Mouse (Mus musculus): ENCODE measurements at regions not wholly inside any gene's neighbourhood (a gene's known extent, or its start where the extent isn't known, plus 50 kb on each side); places are given as distances from the start of the nearest gene placed in this dataset.

GRCm38 (mm10) chr15:11533002-11533610 is 133.6 kb upstream of the Tars start:
- Histone ChIP-seq H3K4me1 (ENCODE audit: control insufficient read depth, insufficient read depth, low read length) (no peaks in the 10 kb centered on the region; the same call in 1 of the 2 replicates), H3K4me3 (ENCODE audit: low read depth, low read length) (no peak overlapping the region), H3K27ac (ENCODE audit: low read depth, low read length) (no peak overlapping the region), H3K9ac (ENCODE audit: low read length) (no peak overlapping the region), H3K9me3 (replicated peaks; ENCODE audit: control insufficient read depth, low read length) (no peaks in the 10 kb centered on the region), H3K27me3 (replicated peaks; ENCODE audit: control insufficient read depth, insufficient read depth, low read length) (no peaks in the 10 kb centered on the region), H3K36me3 (ENCODE audit: control insufficient read depth, insufficient read depth, low read length) (no peaks in the 10 kb centered on the region), H3K4me2 (ENCODE audit: low read length) (no peak overlapping the region)
- DNase-seq (ENCODE audit: low spot score): no peak
- 92% methylated on average over 10 of the region's 10 CpGs for WGBS
- no peak for ATAC-seq

GRCm38 (mm10) chr15:11532536-11532935 is 133.1 kb upstream of the Tars start:
- H3K27me3 ChIP-seq (replicated peaks; ENCODE audit: control insufficient read depth, insufficient read depth, low read length): no peaks in the 10 kb centered on the region
- no peak overlapping the region for H3K4me3 ChIP-seq (ENCODE audit: low read depth, low read length)
- DNase-seq (ENCODE audit: low spot score): no peak
- no peak overlapping the region for H3K27ac ChIP-seq (ENCODE audit: low read depth, low read length)
- no peak overlapping the region for H3K9ac ChIP-seq (ENCODE audit: low read length)
- no peaks in the 10 kb centered on the region for H3K9me3 ChIP-seq (replicated peaks; ENCODE audit: control insufficient read depth, low read length)
- no peaks in the 10 kb centered on the region; the same call in 1 of the 2 replicates for H3K4me1 ChIP-seq (ENCODE audit: control insufficient read depth, insufficient read depth, low read length)
- no peak overlapping the region for H3K4me2 ChIP-seq (ENCODE audit: low read length)
- H3K36me3 ChIP-seq (ENCODE audit: control insufficient read depth, insufficient read depth, low read length): no peaks in the 10 kb centered on the region
- ATAC-seq: no peak
- WGBS: 84% methylated on average over 9 of the region's 9 CpGs

GRCm38 (mm10) chr15:11529819-11530810 is 130.7 kb upstream of the Tars start:
- no peak overlapping the region for H3K4me2 ChIP-seq (ENCODE audit: low read length)
- H3K4me1 ChIP-seq (ENCODE audit: control insufficient read depth, insufficient read depth, low read length): no peaks in the 10 kb centered on the region; the same call in 1 of the 2 replicates
- no peak overlapping the region for H3K27ac ChIP-seq (ENCODE audit: low read depth, low read length)
- H3K9ac ChIP-seq (ENCODE audit: low read length): no peak overlapping the region
- no peaks in the 10 kb centered on the region for H3K27me3 ChIP-seq (replicated peaks; ENCODE audit: control insufficient read depth, insufficient read depth, low read length)
- no peaks in the 10 kb centered on the region for H3K9me3 ChIP-seq (replicated peaks; ENCODE audit: control insufficient read depth, low read length)
- H3K36me3 ChIP-seq (ENCODE audit: control insufficient read depth, insufficient read depth, low read length): no peaks in the 10 kb centered on the region
- H3K4me3 ChIP-seq (ENCODE audit: low read depth, low read length): no peak overlapping the region
- DNase-seq (ENCODE audit: low spot score) (peak; percentile 66), ATAC-seq (peak; percentile 82)
- WGBS: 7% methylated on average over 8 of the region's 8 CpGs

- WGBS: 89% methylated on average over 5 of the region's 5 CpGs
- ATAC-seq (no peak), DNase-seq (ENCODE audit: low spot score) (no peak)
- H3K27me3 ChIP-seq (replicated peaks; ENCODE audit: control insufficient read depth, insufficient read depth, low read length): no peaks in the 10 kb centered on the region
- no peak overlapping the region for H3K9ac ChIP-seq (ENCODE audit: low read length)
- H3K4me3 ChIP-seq (ENCODE audit: low read depth, low read length): no peak overlapping the region
- H3K4me2 ChIP-seq (ENCODE audit: low read length): no peak overlapping the region
- H3K27ac ChIP-seq (ENCODE audit: low read depth, low read length): no peak overlapping the region
- H3K9me3 ChIP-seq (replicated peaks; ENCODE audit: control insufficient read depth, low read length): no peaks in the 10 kb centered on the region
- H3K36me3 ChIP-seq (ENCODE audit: control insufficient read depth, insufficient read depth, low read length): no peaks in the 10 kb centered on the region
- no peaks in the 10 kb centered on the region for H3K4me1 ChIP-seq (ENCODE audit: control insufficient read depth, insufficient read depth, low read length)
These were observed 125.1 kb upstream of the Tars start for GRCm38 (mm10) chr15:11524337-11525106.

GRCm38 (mm10) chr15:11518565-11518964 is 119.1 kb upstream of the Tars start:
- H3K9me3 ChIP-seq (replicated peaks; ENCODE audit: control insufficient read depth, low read length): no peaks in the 10 kb centered on the region
- H3K4me1 ChIP-seq (ENCODE audit: control insufficient read depth, insufficient read depth, low read length): no peaks in the 10 kb centered on the region
- ATAC-seq (no peak), DNase-seq (ENCODE audit: low spot score) (no peak)
- no peak overlapping the region for H3K4me3 ChIP-seq (ENCODE audit: low read depth, low read length)
- H3K27me3 ChIP-seq (replicated peaks; ENCODE audit: control insufficient read depth, insufficient read depth, low read length): no peaks in the 10 kb centered on the region
- no peak overlapping the region for H3K27ac ChIP-seq (ENCODE audit: low read depth, low read length)
- H3K9ac ChIP-seq (ENCODE audit: low read length): no peak overlapping the region
- H3K4me2 ChIP-seq (ENCODE audit: low read length): no peak overlapping the region
- H3K36me3 ChIP-seq (ENCODE audit: control insufficient read depth, insufficient read depth, low read length): no peaks in the 10 kb centered on the region

GRCm38 (mm10) chr15:11517892-11518291 is 118.4 kb upstream of the Tars start:
- 69% methylated on average over 3 of the region's 3 CpGs for WGBS
- no peak overlapping the region for H3K4me2 ChIP-seq (ENCODE audit: low read length)
- no peaks in the 10 kb centered on the region for H3K36me3 ChIP-seq (ENCODE audit: control insufficient read depth, insufficient read depth, low read length)
- no peak for DNase-seq (ENCODE audit: low spot score)
- H3K27me3 ChIP-seq (replicated peaks; ENCODE audit: control insufficient read depth, insufficient read depth, low read length): no peaks in the 10 kb centered on the region
- no peak overlapping the region for H3K4me3 ChIP-seq (ENCODE audit: low read depth, low read length)
- no peak overlapping the region for H3K9ac ChIP-seq (ENCODE audit: low read length)
- no peak overlapping the region for H3K27ac ChIP-seq (ENCODE audit: low read depth, low read length)
- no peak for ATAC-seq
- no peaks in the 10 kb centered on the region for H3K4me1 ChIP-seq (ENCODE audit: control insufficient read depth, insufficient read depth, low read length)
- H3K9me3 ChIP-seq (replicated peaks; ENCODE audit: control insufficient read depth, low read length): no peaks in the 10 kb centered on the region

GRCm38 (mm10) chr15:11505076-11505639 is 105.7 kb upstream of the Tars start:
- H3K27ac ChIP-seq (ENCODE audit: low read depth, low read length): no peak overlapping the region
- DNase-seq (ENCODE audit: low spot score) (no peak), ATAC-seq (no peak)
- H3K9ac ChIP-seq (ENCODE audit: low read length): no peak overlapping the region
- H3K4me1 ChIP-seq (ENCODE audit: control insufficient read depth, insufficient read depth, low read length): no peaks in the 10 kb centered on the region
- no peak overlapping the region for H3K4me2 ChIP-seq (ENCODE audit: low read length)
- H3K36me3 ChIP-seq (ENCODE audit: control insufficient read depth, insufficient read depth, low read length): no peaks in the 10 kb centered on the region
- no peak overlapping the region for H3K4me3 ChIP-seq (ENCODE audit: low read depth, low read length)
- H3K27me3 ChIP-seq (replicated peaks; ENCODE audit: control insufficient read depth, insufficient read depth, low read length): no peaks in the 10 kb centered on the region
- 85% methylated on average over 4 of the region's 4 CpGs for WGBS
- no peaks in the 10 kb centered on the region for H3K9me3 ChIP-seq (replicated peaks; ENCODE audit: control insufficient read depth, low read length)

- H3K4me3 ChIP-seq (ENCODE audit: low read depth, low read length): no peak overlapping the region
- WGBS: 93% methylated on average over 2 of the region's 2 CpGs
- no peaks in the 10 kb centered on the region for H3K9me3 ChIP-seq (replicated peaks; ENCODE audit: control insufficient read depth, low read length)
- DNase-seq (ENCODE audit: low spot score) (no peak), ATAC-seq (no peak)
- no peak overlapping the region for H3K4me2 ChIP-seq (ENCODE audit: low read length)
- no peaks in the 10 kb centered on the region for H3K27me3 ChIP-seq (replicated peaks; ENCODE audit: control insufficient read depth, insufficient read depth, low read length)
- H3K9ac ChIP-seq (ENCODE audit: low read length): no peak overlapping the region
- H3K4me1 ChIP-seq (ENCODE audit: control insufficient read depth, insufficient read depth, low read length): no peaks in the 10 kb centered on the region
- H3K36me3 ChIP-seq (ENCODE audit: control insufficient read depth, insufficient read depth, low read length): no peaks in the 10 kb centered on the region
- H3K27ac ChIP-seq (ENCODE audit: low read depth, low read length): no peak overlapping the region
These were observed 97.0 kb upstream of the Tars start for GRCm38 (mm10) chr15:11496436-11496835.
